Mouse (Mus musculus) midbrain, embryonic 13.5 days (tissue): Measurements from ENCODE around the gene Bmper. TPM values are rescaled to one million over a fixed set of nuclear protein-coding genes. Genes with fewer than 3 reads are reported as not detected.

ENCODE experiments used
- ATAC-seq: fragments of 200-750 bp; cut with Nextera tagmentation; 2 replicates; pipeline ENCODE4 v1.8.0; 2017; ENCODE audit warnings: mild to moderate bottlenecking, moderate TSS enrichment, moderate library complexity
- H3K27ac ChIP-seq: fragments of 300-500 bp; sonication (generic); 2 replicates; pipeline ENCODE4 v1.5.1; 2015; ENCODE audit warnings: inconsistent platforms, mild to moderate bottlenecking, moderate library complexity
- H3K27me3 ChIP-seq: fragments of 300-500 bp; sonication (generic); 2 replicates; pipeline ENCODE4 v1.6.1; 2015; ENCODE audit warnings: mild to moderate bottlenecking, inconsistent platforms
- H3K36me3 ChIP-seq: fragments of 300-500 bp; sonication (generic); 2 replicates; pipeline ENCODE4 v1.6.1; 2015; ENCODE audit warnings: mild to moderate bottlenecking, inconsistent platforms
- H3K4me1 ChIP-seq: fragments of 300-500 bp; sonication (generic); replicated peaks from 2 replicates; pipeline ENCODE4 v1.6.1; 2015; ENCODE audit warnings: inconsistent platforms
- H3K4me2 ChIP-seq: fragments of 300-500 bp; sonication (generic); replicated peaks from 2 replicates; pipeline ENCODE4 v1.6.1; 2015; ENCODE audit warnings: moderate library complexity, mild to moderate bottlenecking, inconsistent platforms
- H3K4me3 ChIP-seq: fragments of 300-500 bp; sonication (generic); replicated peaks from 2 replicates; pipeline ENCODE4 v1.5.1; 2015; ENCODE audit warnings: mild to moderate bottlenecking, inconsistent platforms
- H3K9ac ChIP-seq: fragments of 300-500 bp; sonication (generic); replicated peaks from 2 replicates; pipeline ENCODE4 v1.6.1; 2015; ENCODE audit warnings: mild to moderate bottlenecking, inconsistent platforms
- H3K9me3 ChIP-seq: fragments of 300-500 bp; sonication (generic); 2 replicates; pipeline ENCODE4 v1.6.1; 2016; ENCODE audit warnings: mild to moderate bottlenecking, inconsistent platforms
- WGBS: fragments of 180-500 bp; shearing (Covaris S2); methylation state at CpG from one replicate; pipeline ENCODE4 v1.1.7; 2015; 5-methylcytosine and 5-hydroxymethylcytosine counted together
- polyA plus RNA-seq: library from polyadenylated mRNA; unstranded; fragments of >200 nt; fragmentation: Nextera tagmentation; extraction: Ambion mirVana; gene quantifications from 2 replicates; pipeline ENCODE4 v1.2.1, GENCODE M21; 2015

Gene Bmper
- polyA plus RNA-seq: 3.8 and 4.8 TPM in 2 replicates

- Histone ChIP-seq H3K9me3 (no peaks in the 10 kb centered on the region), H3K4me2 (peak within 1 kb of the TSS; percentile 98), H3K27ac (peak within 1 kb of the TSS; percentile 77), H3K4me1 (peaks cover 13% of the 10 kb centered on the region), H3K27me3 (peaks cover 60% of the 10 kb centered on the region), H3K9ac (peak within 1 kb of the TSS; percentile 81), H3K36me3 (no peaks in the 10 kb centered on the region), H3K4me3 (peak within 1 kb of the TSS; percentile 78)
- peak; percentile 89 for ATAC-seq
- WGBS: under 1% methylated on average over 67 of the region's 86 CpGs
Measured at GRCm38 (mm10) chr9:23222841-23223548, at the start of gene Bmper. Gene Bmper, plus strand, starts transcription at chr9:23223076.

DNA sequence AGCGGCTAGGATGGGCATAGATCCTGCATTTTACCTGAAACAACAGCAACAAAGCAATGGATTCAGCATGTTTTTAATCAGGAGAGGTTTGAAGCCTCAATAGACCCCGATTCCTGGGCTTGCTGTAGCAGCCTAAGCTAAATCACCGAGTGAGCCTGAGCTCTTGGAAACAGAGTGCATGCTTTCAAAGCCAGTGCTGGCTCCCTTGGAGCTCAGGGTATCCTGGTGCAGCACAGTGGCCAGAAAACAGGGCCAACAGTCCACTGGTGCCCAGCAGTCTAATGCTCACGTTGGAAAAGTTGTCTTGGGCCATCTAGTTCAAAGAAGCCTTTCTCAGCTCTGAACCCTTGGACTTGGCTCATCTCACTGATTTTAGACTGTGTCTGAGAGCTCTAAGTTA is 45.4 kb upstream of the Bmper start:
- Histone ChIP-seq H3K27ac (no peak overlapping the region), H3K27me3 (no peaks in the 10 kb centered on the region), H3K36me3 (no peaks in the 10 kb centered on the region), H3K9ac (no peak overlapping the region), H3K4me3 (no peak overlapping the region), H3K9me3 (no peaks in the 10 kb centered on the region), H3K4me1 (no peaks in the 10 kb centered on the region), H3K4me2 (no peak overlapping the region)
- WGBS: 79% methylated on average over 4 of the region's 4 CpGs
- ATAC-seq: no peak

- no peaks in the 10 kb centered on the region for H3K9me3 ChIP-seq
- no peaks in the 10 kb centered on the region for H3K27me3 ChIP-seq
- no peak overlapping the region for H3K27ac ChIP-seq
- H3K4me2 ChIP-seq: no peak overlapping the region
- H3K4me1 ChIP-seq: no peaks in the 10 kb centered on the region
- 84% methylated on average over 4 of the region's 4 CpGs for WGBS
- H3K4me3 ChIP-seq: no peak overlapping the region
- no peak for ATAC-seq
- H3K9ac ChIP-seq: no peak overlapping the region
- H3K36me3 ChIP-seq: no peaks in the 10 kb centered on the region
Measured at GRCm38 (mm10) chr9:23187181-23187580, 35.7 kb upstream of the Bmper start.

GRCm38 (mm10) chr9:23188136-23188535 is 34.7 kb upstream of the Bmper start:
- Histone ChIP-seq H3K27ac (no peak overlapping the region), H3K4me1 (no peaks in the 10 kb centered on the region), H3K27me3 (no peaks in the 10 kb centered on the region), H3K9ac (no peak overlapping the region), H3K4me3 (no peak overlapping the region), H3K4me2 (no peak overlapping the region), H3K9me3 (no peaks in the 10 kb centered on the region), H3K36me3 (no peaks in the 10 kb centered on the region)
- no peak for ATAC-seq
- WGBS: 68% methylated on average over 4 of the region's 4 CpGs

- H3K9ac ChIP-seq: no peak overlapping the region
- WGBS: 60% methylated on average over 1 of the region's 1 CpGs
- H3K9me3 ChIP-seq: no peaks in the 10 kb centered on the region
Measured at GRCm38 (mm10) chr9:23190950-23191349, 31.9 kb upstream of the Bmper start.

DNA sequence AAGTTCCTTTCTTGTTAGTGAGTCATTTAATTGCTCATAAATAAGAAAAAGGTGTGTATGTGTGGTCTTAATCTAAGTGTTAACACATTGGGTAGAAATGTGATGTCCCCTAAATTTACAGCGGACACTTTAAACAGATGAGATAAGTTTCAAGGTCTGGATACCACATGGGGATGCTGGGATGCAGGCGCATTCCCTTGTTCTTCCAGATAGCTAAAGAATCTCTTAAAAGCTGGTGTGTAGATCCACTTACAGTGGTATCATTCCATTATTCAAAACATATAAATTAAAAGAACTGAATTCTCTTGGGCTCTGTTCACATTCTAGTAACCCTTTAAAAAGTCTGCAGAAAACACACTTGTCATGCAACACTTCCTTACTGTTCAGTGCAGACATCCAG is 31.4 kb upstream of the Bmper start:
- WGBS: 94% methylated on average over 2 of the region's 2 CpGs
- Histone ChIP-seq H3K4me2 (no peak overlapping the region), H3K27ac (no peak overlapping the region), H3K4me3 (no peak overlapping the region), H3K4me1 (no peaks in the 10 kb centered on the region), H3K36me3 (no peaks in the 10 kb centered on the region), H3K9ac (no peak overlapping the region), H3K9me3 (no peaks in the 10 kb centered on the region), H3K27me3 (no peaks in the 10 kb centered on the region)
- ATAC-seq: no peak

More at GRCm38 (mm10) chr9:23190950-23191349, 31.9 kb upstream of the Bmper start:
- Histone ChIP-seq H3K27me3 (no peaks in the 10 kb centered on the region), H3K4me1 (no peaks in the 10 kb centered on the region), H3K27ac (no peak overlapping the region), H3K36me3 (no peaks in the 10 kb centered on the region), H3K4me3 (no peak overlapping the region), H3K4me2 (no peak overlapping the region)
- ATAC-seq: no peak

- 89% methylated on average over 3 of the region's 3 CpGs for WGBS
- Histone ChIP-seq H3K27ac (no peak overlapping the region), H3K4me2 (no peak overlapping the region), H3K4me1 (no peaks in the 10 kb centered on the region), H3K27me3 (no peaks in the 10 kb centered on the region), H3K4me3 (no peak overlapping the region), H3K9me3 (no peaks in the 10 kb centered on the region), H3K9ac (no peak overlapping the region), H3K36me3 (no peaks in the 10 kb centered on the region)
- no peak for ATAC-seq
Measured at GRCm38 (mm10) chr9:23192567-23193331, 30.1 kb upstream of the Bmper start.

GRCm38 (mm10) chr9:23198996-23199395 is 23.9 kb upstream of the Bmper start:
- no peaks in the 10 kb centered on the region for H3K9me3 ChIP-seq
- no peaks in the 10 kb centered on the region for H3K36me3 ChIP-seq
- H3K4me3 ChIP-seq: no peak overlapping the region
- H3K4me1 ChIP-seq: peaks cover 14% of the 10 kb centered on the region
- no peak overlapping the region for H3K27ac ChIP-seq
- ATAC-seq: no peak
- whole genome bisulfite sequencing: 94% methylated on average over 4 of the region's 4 CpGs
- no peak overlapping the region for H3K9ac ChIP-seq
- H3K4me2 ChIP-seq: no peak overlapping the region
- peaks cover 11% of the 10 kb centered on the region; the same call in 1 of the 2 replicates for H3K27me3 ChIP-seq

DNA sequence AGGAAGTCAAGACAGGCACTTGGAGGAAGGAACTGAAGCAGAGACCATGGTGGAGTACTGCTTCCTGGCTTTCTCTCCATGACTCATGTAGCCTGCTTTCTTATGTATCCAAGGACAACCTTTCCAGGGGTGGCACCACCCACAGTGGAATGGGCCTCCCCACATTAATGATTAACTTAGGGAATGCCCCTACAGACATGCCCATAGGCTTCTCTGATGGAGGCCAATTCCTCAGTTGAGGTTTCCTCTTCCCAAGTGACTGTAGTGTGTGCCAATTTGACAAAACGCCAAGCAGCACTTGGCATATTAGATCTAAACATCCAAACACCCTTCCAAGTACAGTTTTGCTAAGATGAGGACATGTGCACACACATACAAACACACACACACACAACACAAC is 23.0 kb upstream of the Bmper start:
- 93% methylated on average over 1 of the region's 1 CpGs for WGBS
- Histone ChIP-seq H3K9ac (no peak overlapping the region), H3K4me2 (no peak overlapping the region), H3K4me3 (no peak overlapping the region), H3K4me1 (peaks cover 22% of the 10 kb centered on the region), H3K36me3 (no peaks in the 10 kb centered on the region), H3K9me3 (no peaks in the 10 kb centered on the region), H3K27me3 (peaks cover 11% of the 10 kb centered on the region; the same call in 1 of the 2 replicates), H3K27ac (no peak overlapping the region)
- no peak for ATAC-seq

GRCm38 (mm10) chr9:23200828-23201227 is 22.0 kb upstream of the Bmper start:
- Histone ChIP-seq H3K36me3 (no peaks in the 10 kb centered on the region), H3K4me3 (no peak overlapping the region), H3K4me2 (no peak overlapping the region), H3K9me3 (no peaks in the 10 kb centered on the region), H3K9ac (no peak overlapping the region), H3K4me1 (peaks cover 32% of the 10 kb centered on the region), H3K27me3 (peaks cover 11% of the 10 kb centered on the region; the same call in 1 of the 2 replicates), H3K27ac (no peak overlapping the region)
- 86% methylated on average over 4 of the region's 4 CpGs for WGBS
- ATAC-seq: no peak

DNA sequence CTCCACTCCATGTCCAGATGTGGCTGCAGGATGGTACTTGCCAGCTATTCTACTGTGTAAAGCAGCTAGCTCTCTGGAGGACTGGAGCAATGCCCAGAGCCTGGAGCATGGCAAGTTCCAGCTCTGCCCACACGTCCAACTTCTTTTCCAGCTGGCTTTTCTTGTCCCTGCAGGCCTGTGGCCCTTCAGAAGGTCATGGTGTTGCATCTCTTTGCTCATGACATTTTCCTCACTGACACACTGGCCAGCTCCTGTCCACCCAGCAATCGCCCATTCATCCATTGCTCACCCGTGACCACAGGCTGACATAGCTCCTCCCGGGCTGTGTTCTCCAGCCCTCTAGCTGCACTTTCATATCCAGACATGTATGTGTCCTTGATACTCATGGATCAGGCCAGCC is 20.4 kb upstream of the Bmper start:
- peaks cover 32% of the 10 kb centered on the region for H3K4me1 ChIP-seq
- peaks cover 11% of the 10 kb centered on the region; the same call in 1 of the 2 replicates for H3K27me3 ChIP-seq
- H3K36me3 ChIP-seq: no peaks in the 10 kb centered on the region
- no peaks in the 10 kb centered on the region for H3K9me3 ChIP-seq
- no peak overlapping the region for H3K4me2 ChIP-seq
- H3K4me3 ChIP-seq: no peak overlapping the region
- H3K27ac ChIP-seq: no peak overlapping the region
- 74% methylated on average over 4 of the region's 4 CpGs for WGBS
- ATAC-seq: no peak
- no peak overlapping the region for H3K9ac ChIP-seq
